Mouse (Mus musculus): ENCODE results near the gene Pxdn.

Pxdn gene

GRCm38 (mm10) chr12:29937308-29937707 is at the start of gene Pxdn:
Gene Pxdn (plus strand): TSS chr12:29937608.
- DNase-seq (ENCODE audit: extremely low spot score, low read depth, low spot score) = no peak

DNA sequence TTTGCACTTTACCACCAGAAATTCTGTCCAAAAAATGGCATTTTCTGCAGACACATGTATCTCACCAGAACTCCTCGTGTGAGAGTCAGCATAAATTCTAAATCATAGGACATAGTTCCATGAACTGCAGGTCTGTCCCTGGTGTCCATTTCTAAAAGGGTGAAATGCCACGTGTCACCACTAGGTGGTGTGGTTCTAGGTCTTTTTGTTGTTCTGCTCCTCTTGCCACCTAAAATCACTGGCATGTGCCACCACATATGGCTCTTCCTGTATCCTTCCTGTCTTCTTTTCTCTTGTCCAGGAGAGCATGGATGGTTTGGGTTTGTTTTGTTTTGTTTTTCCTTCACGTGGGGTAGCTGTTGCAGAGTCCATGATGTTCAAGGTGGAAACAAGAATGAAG is 42.7 kb upstream of the Pxdn start:
- DNase-seq (ENCODE audit: extremely low spot score, low read depth, low spot score) = peak; percentile 54

- no peak for DNase-seq (ENCODE audit: extremely low spot score, low read depth, low spot score)
Measured at GRCm38 (mm10) chr12:29897533-29898085, 39.8 kb upstream of the Pxdn start.

DNA sequence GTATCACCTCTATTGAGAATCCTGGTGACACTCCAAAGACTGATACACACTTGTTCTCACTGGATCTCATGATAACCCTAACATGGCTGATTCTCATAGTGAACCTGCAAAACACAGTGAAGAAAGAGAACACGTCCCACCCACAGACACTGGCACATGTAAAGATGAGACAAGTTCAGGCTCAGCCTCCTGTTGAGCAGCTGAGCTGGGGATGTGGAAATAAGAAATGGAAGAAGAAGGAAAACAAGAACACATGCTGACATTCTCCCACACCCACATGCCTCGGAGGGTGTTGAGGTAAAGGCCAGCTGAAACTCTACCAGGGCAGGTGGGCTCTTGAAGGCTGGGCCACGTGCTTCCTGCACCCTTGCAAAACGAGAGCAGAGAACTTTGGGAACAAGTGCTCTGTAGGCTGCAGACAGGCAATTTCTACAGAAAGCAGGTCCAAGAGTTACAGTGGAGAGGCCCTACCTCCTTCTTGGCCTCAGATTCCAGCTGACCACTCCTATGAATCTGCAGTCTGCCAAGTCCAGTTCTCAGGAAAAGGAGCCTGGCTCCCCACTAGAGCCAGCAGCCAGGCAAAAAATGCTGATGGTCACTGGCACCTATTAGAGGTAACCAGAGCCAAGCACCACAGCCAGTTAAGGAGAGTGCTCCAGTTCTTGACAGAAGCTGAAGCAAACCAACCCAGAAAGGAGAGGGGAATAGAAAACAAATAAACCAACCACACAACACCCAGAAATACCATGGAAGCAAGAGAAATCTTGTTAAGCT is 33.1 kb upstream of the Pxdn start:
- DNase-seq (ENCODE audit: extremely low spot score, low read depth, low spot score) = no peak

DNA sequence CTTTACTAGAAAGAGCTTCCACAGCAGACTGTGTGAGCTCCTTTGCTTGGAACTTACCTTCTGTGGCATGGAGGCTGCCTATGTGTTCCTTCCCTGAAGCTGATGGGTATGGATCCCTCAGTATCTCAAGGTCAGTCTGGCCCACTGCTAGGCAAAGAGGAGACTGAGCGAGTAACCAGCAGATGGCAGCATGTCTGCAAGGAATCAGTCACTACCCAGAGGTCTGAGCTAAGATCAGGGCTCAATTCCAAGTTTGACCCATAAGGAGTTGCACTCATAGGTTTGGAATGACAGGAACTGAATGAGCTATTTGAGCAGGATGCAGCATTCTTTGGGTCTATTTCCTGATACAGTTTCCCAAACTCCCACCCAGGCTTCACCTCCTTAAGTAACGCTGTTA is 30.4 kb upstream of the Pxdn start:
- peak; percentile 26 for DNase-seq (ENCODE audit: extremely low spot score, low read depth, low spot score)

GRCm38 (mm10) chr12:29916139-29916538 is 21.3 kb upstream of the Pxdn start:
- no peak for DNase-seq (ENCODE audit: extremely low spot score, low read depth, low spot score)

DNA sequence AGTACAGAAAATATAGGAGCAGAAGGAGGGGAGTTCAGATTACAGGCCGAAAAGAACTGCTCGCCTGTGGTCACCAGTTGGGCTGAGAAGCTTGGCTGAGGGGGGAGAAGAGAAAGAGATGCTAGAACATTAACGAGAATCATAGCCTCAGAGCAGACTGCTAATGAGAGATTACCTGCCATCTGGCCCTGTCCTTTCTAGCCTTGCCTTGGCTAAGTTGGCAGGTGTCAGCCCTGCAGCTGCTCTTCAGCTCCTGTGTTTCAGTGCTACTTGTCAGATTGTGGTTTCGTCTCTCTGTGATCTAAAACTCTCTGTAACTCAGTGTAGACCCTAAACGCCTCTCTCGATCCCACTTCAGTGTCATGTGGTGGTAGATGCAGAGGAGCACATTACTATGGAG is 20.6 kb upstream of the Pxdn start:
- no peak for DNase-seq (ENCODE audit: extremely low spot score, low read depth, low spot score)

DNA sequence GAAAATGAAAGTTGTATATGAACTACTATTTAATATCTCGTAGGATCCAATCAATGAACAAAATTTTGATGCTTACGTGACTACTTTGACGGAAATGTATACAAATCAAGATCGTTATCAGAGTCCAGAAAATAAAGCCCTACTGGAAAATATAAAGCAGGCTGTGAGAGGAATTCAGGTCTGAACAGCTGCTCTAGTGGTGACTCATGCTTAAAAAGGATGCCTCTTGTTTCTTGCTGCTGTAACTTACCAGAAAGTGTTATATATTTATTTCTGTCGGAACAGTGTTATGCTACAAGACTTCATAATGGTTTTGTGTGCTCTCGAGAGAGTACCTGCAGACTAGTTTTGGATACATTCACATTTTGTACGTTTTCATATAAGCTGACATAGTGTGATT is 17.1 kb upstream of the Pxdn start:
- no peak for DNase-seq (ENCODE audit: extremely low spot score, low read depth, low spot score)

DNA sequence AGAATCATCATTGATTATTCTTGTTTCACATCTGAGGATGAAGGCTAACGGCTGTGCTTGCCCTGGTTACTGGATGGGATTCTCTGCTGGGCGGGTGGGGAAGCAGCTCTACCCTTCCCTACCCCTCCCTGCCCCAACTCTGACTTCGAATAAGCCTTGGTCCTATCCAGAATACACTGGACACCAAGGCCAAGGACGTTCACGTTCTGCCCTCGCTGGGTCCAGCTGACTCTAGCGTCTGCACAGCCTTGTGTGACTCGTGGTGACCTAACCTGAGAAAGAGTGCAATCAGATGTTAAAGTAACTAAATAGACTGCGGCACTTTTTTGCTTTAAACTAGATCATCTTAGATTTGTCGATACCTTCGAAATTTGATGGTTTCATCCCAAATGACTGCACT is 15.9 kb upstream of the Pxdn start:
- no peak for DNase-seq (ENCODE audit: extremely low spot score, low read depth, low spot score)

- no peak for DNase-seq (ENCODE audit: extremely low spot score, low read depth, low spot score)
Measured at GRCm38 (mm10) chr12:29926896-29927295, 10.5 kb upstream of the Pxdn start.

- no peak for DNase-seq (ENCODE audit: extremely low spot score, low read depth, low spot score)
Measured at GRCm38 (mm10) chr12:29930591-29930990, 6.8 kb upstream of the Pxdn start.

- DNase-seq (ENCODE audit: extremely low spot score, low read depth, low spot score) = no peak
Measured at GRCm38 (mm10) chr12:29932951-29933350, 4.5 kb upstream of the Pxdn start.

GRCm38 (mm10) chr12:29933501-29933900 is 3.9 kb upstream of the Pxdn start:
- DNase-seq (ENCODE audit: extremely low spot score, low read depth, low spot score) = no peak

DNA sequence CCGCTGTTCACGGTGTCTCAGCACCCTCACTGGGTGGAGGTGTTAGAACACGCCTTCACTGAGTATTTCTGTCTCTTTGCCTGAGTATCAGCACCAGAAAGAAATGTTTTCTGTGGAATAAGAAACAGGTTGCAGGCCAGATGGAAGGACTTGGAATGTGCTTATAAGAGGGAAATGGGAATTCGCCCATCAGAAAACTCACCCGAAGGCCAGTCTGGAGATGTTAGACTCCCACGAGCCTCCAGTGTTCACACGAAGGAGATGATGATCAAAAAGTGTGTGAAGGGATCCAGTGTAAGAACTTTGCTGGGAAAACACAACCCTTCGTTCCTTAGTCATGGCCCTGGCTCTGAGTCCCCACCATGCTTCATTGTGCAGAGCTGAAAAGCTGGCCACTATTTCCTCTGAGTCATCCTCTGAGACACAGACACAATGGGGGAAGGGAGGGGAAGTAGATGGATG is 3.3 kb upstream of the Pxdn start:
- DNase-seq (ENCODE audit: extremely low spot score, low read depth, low spot score) = no peak

DNA sequence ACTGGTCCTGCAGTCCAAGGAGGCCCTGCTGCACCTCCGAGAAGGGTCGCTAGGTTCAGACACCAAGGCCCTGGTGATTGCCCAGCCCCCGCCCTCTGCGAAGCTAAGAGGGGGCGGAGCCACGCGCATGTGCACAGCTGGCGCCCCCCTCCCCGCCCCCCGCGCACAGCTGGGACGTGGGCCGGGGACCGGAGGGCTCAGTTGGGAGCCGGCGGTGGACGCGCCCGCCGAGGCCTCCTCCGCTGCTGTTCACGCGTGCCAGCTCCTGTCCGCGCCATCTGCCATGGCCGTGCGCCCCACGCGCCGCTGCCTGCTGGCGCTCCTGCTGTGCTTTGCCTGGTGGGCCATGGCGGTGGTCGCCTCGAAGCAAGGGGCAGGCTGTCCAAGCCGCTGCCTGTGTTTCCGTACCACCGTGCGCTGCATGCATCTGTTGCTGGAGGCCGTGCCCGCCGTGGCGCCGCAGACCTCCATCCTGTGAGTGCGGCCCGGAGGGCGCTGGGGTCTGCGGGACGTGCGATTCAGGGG is 505 bp downstream of the Pxdn start:
- DNase-seq (ENCODE audit: extremely low spot score, low read depth, low spot score) = peak; percentile 47

GRCm38 (mm10) chr12:29938376-29939041 is 1.1 kb downstream of the Pxdn start:
- DNase-seq (ENCODE audit: extremely low spot score, low read depth, low spot score) = no peak

GRCm38 (mm10) chr12:29939261-29939671 is 1.9 kb downstream of the Pxdn start:
- no peak for DNase-seq (ENCODE audit: extremely low spot score, low read depth, low spot score)

DNA sequence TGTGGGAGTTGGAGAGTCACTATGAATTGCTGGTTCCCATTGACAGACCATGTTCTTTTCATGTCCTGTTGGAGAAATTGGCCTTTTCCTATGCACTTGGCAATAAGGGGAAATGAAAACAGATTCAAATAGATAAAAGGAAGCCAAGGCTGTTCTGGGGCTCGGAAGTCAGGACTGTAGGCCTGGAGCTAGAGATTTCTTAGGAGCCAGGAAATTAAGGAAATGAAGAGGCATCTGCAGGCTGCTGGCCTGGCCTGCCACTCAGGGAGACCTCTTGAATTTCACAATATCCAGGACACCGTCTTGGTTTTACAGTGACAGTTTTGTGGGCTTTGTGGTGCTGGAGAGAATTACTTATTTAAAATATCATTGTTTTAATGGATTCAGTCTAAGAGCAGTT is 5.0 kb downstream of the Pxdn start:
- no peak for DNase-seq (ENCODE audit: extremely low spot score, low read depth, low spot score)

GRCm38 (mm10) chr12:29944650-29945049 is 7.2 kb downstream of the Pxdn start:
- DNase-seq (ENCODE audit: extremely low spot score, low read depth, low spot score) = no peak

- no peak for DNase-seq (ENCODE audit: extremely low spot score, low read depth, low spot score)
Measured at GRCm38 (mm10) chr12:29945182-29945743, 7.9 kb downstream of the Pxdn start.

GRCm38 (mm10) chr12:29951043-29951442 is 13.6 kb downstream of the Pxdn start:
- no peak for DNase-seq (ENCODE audit: extremely low spot score, low read depth, low spot score)

GRCm38 (mm10) chr12:29951485-29951884 is 14.1 kb downstream of the Pxdn start:
- DNase-seq (ENCODE audit: extremely low spot score, low read depth, low spot score) = no peak
